Mouse (Mus musculus) natural killer cell, adult 2 months (primary cell): ENCODE measurements around the gene Ddit4.

Source experiments
- DNase-seq, 2 experiments: peaks; one replicate each; pipeline ENCODE4 v3.0.0; 2022; ENCODE audit warnings: low spot score in 2 of 2

Gene Ddit4

DNA sequence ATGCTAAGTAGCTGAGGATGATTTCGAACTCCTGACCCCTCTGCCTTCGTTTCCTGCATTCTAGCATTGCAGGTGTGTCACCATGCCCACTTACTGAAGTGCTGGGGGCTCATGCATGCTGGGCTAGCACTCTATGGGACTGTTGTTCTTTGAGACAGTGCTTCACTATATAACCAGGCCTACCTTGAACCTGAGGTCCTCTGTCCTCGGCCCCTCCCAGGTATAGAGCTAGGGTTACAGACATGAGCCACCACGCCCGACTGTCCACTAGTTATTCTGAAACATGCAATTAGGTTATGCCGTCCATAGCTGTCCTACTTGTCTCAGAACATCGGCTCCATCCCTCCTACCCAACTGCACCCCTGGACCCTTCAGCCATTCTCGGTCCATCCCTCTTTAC, 20.2 kb upstream of the Ddit4 start:
- no peak for DNase-seq

DNA sequence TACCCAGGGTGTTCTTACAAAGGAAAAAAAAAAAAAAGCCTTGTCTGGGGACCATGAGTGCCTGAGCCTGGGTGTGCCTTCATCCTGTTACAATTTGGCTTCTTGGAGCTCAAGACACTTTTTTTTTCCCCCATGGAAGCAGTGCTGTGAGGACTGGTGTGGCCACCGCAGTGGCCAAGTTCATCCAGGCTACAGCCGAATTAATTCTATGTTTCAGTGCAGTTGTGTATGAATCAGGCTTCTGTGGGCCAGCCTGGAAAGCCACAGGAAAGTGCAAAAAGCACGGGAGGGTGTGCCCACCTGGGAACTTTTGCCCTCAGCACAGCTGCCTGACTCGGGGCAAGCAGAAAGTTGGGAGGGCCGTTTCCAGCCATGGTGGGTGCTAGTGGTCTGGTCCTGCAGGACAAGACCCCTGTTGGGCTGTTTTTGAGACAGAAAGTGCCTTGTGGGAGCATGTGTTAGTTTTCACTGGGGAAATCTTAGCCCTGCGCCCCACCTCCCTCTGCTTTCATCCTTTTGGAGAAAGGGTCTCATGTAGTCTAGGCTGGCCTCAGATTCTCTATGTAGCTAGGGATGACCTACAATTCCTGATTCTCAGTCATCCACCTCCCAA, 18.9 kb upstream of the Ddit4 start:
- no peak for DNase-seq

DNA sequence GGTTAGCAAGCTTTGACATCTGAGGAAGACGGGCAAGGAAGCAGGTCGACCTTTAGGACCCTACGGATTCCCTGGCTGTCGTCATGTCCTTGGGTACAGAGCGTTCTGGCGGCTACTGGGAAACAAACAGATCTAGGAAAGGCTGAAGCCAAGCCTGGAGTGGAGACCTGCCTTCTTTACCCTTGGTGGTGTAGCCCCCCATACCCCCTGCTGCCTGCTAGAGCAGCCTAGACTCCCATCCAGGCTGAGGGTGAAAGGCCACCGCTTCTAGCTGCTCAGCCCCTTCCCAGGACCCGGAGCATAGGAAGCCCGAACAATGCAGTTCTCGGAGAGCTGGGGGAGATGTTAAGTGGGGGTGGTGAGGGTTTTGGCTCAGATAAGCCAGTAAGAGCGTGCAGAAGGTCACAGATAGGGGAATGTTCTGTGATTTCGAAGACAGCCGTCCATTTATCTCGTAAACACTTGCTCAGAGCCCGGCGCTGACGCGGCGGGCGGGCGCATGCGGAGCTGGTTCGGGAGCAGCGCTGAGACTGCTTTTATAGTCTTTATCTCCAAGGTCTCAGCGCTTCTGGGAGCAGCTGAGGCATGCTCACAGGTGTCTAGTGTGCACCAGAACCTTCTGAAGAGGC, 18.3 kb upstream of the Ddit4 start:
- no peak for DNase-seq

DNA sequence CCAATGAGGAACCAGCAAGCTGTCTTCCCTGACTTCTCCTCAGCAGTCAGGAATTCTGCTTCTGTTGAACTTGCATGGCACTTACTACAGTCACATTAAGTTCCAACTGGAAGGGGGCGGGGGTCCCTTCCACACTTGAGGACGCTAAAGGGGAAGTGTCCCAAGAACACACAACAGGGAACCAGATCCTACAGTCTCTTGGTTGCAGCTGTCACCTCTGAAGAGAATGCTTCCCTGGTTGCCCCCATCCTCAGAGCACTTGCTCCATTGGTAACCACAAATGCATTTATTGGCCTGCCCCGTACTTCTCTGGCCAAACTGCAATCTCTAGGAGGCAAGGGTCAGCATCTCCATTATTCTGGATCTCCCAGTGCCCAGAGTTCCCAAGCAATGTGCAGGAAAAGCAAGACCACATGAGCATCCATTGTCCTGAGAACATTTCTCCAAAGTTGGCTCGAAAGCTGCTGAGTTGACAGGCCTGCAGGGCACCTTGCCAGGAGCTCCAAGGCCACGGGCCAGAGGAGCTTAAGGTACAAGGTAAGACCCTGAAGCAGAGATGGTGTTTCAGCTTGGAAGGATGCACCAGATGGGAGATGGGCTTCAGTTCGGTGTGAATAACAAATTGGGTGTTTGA, 15.8 kb upstream of the Ddit4 start:
- no peak for DNase-seq

DNA sequence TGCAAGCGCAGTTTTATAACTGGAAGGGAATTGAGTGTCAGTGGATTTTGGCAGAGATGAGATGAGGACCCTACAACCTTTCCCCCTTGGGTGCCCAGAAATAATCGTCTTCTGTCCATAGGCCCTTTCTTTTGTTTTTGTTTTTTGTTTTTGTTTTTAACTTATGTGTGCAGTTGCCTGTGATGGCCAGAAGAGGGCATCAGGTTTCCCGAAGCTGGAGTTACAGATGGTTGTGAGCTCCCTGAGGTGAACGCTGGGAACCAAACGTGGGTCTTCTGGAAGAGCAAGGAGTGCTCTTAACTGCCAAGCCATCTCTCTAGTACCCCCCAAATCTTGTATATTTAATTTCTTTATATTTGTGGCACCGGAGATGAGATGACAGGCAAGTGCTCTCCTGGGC, 15.1 kb upstream of the Ddit4 start:
- DNase-seq, result no peak

DNA sequence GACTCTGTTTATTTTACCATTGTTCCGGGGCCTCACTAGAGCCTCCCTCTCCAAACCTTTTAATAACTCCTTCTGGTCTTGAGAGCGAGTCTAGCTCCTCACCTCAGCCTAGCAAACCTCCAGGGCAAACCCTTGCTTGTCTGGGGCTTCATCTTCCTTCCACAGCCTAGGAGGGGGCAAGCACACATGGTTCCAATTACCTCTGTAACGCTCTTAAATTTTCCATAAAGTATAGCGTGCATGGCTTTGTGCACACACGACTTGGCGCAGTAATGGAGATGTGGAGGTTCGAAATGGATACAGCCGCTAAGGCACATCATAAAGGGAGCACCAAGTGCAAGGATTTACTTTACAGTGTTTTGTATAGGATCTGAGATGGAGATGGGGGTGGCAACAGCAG, 14.2 kb upstream of the Ddit4 start:
- no peak for DNase-seq

DNA sequence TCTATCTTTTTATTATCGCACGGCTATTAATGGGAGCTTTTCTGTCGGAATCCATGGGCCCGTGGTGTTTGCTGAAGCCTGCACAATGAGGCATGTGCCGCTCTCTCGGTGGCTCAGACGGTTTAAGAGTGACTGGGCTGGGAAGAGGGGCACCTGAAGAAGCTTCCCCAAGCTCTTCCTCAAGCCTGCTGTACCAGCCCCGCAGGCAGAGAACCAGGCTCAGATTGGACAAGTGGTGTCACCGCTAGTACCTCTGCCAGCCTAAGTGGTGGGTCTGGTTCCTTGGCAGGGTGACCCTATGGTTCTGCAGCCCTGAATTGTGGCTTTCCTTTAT, 13.7 kb upstream of the Ddit4 start:
- DNase-seq, result no peak

DNA sequence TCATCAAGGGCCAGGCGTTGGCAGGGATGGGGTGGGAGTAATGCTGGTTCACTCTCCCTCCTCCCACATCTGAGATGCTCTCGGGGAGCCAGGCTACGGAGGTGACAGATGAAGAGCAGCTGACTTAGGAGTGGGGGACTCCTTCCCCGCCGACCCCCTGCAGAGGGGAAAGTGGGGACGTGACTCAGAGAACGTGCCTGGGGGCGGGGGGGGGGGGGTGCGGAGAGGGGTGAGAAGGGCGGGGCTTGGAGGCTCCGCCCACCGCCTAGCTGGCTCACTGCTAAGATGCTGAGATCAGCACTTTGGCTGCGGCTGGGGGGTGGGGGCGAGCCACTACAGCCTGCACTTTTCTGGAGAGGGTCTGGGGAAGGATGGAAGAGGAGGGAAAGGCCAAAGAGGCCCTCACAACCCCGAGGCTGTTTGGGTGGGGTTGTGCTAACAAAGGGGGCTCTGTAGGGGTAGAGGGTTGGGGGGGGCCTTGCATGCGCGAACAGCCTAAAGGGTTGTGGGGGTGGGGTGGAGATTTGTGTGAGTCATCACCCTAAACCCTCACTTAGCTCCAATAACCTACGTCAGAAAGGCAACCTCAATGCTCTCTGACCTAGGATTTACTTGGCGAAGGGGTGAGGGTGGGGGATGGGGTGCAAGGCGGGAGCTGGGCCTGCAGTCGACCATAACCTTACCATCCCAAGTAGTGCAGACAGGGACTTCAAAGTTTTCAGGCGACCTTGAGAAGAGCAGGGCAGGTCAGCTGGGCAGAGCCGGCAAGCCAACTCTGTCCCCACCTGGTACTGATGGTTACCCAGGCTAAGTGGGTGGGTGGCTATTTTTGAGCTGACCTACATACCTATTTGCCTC, 13.1 kb upstream of the Ddit4 start:
- no peak for DNase-seq

DNA sequence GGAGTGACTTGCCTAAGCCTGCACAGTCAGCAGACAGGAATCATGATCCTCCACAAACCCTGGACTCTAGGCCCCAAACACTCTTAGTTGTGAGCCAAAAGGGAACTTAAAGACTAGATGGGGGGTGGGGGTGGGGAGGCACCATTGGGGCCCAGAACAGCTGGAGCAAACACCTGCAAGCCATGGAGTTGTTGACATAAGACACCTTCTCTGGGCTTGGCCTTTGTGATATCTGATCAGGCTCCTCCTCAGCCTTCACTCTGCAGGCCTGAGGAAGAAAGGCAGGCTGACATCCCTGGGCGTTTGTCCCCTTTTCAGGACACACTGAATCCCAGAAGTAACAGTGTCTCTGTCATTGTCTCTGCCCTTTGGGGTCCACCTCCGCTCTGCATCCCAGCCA, 12.0 kb upstream of the Ddit4 start:
- DNase-seq, result no peak

DNA sequence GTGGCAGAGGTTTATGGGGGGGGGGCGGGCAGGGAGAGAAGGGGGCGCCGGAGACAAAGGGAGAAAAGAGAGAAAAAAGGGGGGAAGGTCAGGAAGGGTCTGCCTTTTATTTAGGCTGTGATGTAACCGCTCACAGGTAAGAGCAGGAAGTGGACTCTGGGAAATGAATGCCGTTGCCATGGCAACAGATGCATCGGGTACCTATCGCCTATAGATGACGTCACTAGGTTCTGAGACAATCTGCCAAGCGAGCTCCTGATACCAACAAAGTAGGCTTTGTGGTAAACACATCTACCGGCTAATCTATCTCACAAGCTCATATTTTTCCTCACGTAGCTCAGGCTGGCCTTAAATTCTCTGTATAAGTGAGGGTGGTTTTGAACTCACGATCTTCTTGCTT, 7.9 kb upstream of the Ddit4 start:
- no peak for DNase-seq

DNA sequence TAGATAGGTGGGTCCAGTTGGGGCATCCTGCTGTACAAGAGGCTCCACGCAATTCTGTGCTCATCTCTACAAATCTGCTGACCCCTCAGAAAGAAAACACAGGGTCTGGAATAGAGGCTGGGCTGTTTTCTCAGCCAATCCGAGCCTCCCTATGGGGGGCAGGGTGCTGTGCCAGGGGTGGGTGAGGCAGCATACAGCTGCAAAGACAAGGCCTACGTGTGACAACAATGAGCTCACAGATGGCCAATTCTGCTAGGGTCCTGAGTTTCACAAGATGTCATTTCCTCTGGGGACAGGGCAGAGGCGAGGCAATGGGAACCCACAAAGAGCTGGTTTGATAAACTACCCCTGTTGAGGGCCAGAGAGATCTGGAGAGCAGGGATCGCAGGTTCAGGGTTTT, 6.8 kb upstream of the Ddit4 start:
- DNase-seq, result no peak

DNA sequence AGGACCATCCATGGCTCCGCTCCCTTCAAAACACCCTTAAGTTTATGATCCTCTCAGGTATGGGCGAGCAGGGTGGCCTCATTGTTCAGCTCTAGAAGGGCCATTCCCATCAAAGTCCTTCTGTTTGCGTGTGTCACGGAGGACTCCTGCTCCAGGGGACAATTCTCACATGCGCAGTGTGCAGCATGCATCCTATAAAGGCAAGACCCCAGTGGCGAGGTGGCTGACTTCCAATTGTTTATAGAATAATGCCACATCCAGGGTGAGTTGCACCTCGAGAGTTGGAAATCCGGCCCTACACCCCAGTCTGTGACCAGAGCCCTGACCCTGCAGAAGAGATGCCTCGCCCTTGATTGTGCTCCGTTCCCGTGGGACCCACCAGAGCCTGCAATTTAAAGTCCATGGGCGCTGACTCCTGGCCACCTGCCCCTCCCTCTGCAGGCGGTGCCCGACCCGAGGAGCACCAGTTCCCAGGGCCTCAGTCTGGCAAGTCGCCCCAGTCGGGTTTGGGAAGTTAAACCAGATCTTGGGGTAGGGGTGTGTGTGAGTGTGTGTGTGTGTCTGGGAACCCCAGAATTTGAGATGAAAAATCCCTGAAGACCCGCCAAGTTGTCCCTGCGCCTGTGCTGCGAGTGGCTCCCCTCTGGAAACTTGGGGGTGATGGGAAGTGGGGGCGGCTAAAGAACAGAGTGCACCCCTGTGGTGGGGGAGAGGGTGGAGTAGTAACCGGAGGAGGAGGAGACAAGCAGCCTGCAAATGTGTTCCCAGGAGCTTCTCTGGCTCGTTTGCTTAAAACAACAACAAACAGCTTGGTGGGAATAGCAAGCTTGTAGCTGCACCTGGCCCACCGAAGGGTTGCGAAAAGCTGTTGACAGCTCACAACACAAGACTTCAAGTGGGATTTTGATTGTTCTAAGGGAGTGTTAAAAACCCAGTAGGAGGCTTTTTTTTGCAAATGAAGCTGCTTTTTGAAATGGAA, 5.8 kb upstream of the Ddit4 start:
- no peak for DNase-seq

DNA sequence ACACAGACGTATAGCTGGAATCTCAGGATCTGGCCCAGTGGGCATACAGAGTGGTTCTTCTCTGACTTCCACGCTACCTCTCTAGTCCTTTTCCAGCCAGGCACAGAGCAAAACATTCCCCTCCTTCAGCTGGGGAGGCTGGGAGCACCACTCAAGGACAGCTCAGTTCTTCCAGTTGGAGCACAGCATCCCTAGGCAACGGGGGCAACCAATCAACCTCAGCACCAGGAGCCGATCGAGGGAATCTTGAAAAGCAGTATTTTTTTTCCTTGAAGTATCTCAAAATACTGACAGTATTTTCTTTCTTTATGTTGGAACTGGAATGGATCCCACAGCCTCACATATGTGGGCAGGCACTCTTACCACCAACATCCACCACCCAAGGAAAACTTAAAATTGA, 5.0 kb upstream of the Ddit4 start:
- DNase-seq, result no peak

DNA sequence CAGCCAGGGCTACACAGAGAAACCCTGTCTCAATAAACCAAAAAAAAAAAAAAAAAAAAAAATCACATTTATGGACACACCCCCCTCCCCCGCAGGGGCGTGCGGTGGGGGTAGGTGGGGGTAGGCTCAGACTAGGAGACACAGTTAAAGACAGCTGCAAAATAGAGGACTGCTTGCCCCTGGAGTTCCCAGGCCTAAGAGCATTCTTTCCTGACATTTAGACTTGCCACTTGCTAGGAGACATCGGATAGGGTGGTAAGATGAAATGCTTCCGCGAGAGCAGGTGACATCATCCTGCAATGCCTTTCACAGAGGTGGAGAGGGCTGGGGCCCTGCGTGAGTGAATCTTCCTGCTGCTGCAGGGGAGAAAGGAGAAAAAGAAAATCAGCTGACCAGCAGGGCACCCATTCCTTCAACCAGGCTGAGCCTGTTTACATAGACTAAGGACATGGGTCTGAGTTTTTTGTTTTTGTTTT, 2.0 kb upstream of the Ddit4 start:
- DNase-seq, result no peak

DNA sequence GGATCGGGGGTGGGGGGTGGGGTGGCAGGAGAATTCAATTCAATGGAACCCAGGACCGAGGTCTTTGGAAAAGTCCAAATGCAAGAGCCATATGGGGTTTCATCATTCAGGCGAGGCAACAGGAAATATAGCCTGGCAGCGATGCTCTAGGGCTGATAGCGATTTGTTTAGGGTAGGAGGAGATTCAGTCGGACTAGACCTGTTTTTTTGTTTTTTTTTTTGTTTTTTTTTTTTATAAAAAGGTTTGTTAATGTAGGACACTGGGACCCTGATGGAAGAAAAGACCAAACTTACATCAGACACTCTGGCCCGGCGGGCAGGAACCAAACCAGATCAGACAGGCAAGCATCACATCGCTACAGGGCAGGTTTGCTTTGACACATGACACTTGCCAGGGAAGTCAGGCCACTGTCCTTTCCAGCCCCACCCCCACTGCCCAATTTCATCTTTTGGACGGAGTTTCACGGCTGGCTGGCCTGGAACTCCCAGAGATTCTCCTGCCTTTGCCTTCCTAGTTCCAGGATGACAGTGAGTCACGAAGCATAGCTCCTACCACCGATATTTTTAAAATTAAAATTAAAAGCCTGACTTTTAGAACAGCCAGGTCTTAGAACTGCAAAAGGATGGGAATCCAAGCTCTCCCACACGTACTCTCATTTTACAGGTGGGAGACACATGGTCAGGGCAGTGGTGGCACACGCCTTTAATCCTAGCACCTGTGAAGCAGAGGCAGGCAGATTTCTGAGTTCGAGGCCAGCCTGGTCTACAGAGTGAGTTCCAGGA, 1.3 kb upstream of the Ddit4 start:
- no peak for DNase-seq

DNA sequence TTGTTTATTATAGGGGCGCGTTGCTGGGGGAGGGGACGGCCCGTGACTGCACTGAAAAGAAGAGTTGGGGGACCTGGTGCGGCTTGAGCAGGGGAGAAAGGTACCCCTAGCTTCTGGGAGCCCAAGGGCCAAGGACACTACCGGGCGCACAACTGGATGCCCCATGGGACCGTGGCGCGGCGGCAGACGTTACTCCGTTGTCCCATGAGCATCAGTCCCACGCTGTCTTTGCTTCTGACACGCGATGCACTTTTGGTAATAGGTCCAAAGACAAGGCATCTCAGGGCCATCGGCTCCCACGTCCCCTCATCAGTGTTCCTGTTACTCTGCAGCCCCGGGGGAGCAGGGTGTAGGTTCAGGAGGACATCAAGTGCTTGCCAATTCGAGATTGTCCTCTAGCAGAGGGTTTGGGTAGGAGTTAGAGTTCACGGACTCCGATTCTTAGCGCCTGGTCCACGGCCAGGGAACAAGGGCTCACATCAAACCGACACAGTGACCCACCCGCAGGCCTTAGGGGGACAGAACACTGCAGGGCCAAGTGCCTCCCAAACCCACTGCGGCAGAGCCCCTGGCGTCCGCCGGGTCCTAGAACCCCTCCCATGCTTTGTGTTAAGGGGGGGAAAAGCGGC, 632 bp upstream of the Ddit4 start:
- peak in 1 of 2 experiments; percentile 29 for DNase-seq

DNA sequence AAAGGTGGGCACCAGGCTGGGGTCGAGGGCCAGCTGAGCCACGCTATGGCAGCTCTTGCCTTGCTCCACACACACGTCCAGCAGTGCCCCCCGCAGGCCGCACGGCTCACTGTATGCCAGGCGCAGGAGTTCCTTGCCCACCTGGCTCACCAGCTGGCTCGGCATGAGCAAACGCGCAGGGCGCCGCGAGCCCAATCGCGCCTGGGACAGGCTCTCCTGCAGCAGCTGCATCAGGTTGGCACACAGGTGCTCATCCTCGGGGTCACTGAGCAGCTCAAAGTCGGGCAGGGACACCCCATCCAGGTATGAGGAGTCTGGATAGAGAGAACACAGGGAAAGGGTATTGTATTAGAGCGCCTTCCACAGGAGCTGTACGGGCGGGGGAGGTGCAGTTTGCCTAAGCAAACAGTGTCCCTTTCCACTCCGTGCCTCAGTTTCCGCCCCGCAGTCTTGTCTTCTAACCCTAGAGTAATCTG, 880 bp downstream of the Ddit4 start:
- DNase-seq, result peak; percentile 72 to 83

DNA sequence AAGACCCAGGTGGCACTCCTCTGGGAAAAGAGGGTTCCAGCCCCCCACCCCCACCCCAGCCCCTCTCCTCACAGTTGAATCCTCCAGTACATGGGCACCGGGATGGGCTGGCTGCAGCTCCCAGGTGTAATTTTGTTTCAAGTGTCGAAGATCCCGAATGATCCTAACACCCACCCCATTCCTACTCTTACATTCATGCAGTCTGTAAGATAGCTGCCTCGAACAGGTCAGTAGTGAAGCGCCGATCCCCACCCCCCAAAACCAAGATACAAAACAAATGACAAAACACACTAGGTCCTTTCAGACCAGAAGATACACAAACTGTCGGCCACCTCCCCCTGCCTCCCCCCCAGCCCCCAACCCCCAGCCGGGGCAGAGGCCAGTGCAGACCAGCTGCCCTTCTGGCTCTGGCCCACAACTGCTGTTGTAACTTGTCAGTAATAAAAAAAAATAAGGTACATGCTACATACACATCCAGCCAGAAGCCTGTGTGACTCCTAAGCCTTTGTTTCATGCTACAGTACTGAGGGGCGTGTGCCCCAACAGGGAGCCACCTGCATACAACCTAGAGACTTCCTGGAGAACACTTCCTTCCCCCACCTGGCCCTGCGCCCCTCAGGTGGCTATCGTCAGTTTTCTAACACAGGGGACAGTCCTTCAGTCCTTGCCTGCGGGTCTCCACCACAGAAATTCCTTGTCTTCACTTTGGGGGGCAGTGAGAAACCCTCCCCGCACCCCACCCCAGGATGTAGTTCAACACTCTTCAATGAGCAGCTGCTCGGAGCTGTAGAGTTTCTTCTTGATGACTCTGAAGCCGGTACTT, 1.6 kb downstream of the Ddit4 start:
- peak in 1 of 2 experiments; percentile 29 for DNase-seq

DNA sequence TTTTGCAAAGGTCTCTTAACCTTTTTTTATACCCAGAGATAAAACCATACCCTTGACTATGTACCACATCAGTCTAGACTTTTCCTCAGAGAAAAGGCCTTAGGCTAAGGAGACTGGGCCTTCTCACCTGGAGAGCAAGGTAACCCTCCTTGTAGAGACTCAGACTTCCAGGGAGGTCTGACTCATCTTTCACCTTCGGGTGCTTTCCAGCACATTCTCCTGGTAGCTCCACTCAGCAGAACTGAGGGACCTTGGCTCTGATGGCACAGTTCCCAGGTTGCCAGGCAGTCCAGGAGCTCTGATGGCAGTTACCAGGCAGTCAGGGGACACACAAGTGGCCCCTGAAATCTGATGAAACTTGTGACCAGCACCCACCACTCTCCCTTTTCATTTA, 2.4 kb downstream of the Ddit4 start:
- no peak for DNase-seq
